ENCODE assay signal across 19 mouse cellular contexts in genomic region chr6:113069154-113069553, GRCm38 (mm10).
"Had no signal": no experiment of that assay in that cellular context is flagged by ENCODE, and none has a peak within 500 bp of the region (broad histone marks: within the 10 kb centered on the region; RNA-seq: fewer than 3 reads in every experiment).

No protein-coding gene starts in this region.

- ATAC-seq: midbrain, embryonic 15.5 days had no signal

- H3K27me3 ChIP-seq: kidney, embryonic 15.5 days; midbrain, embryonic 12.5 days; midbrain, embryonic 15.5 days; neural tube, embryonic 13.5 days had no signal

- H3K4me3 ChIP-seq: kidney, embryonic 15.5 days; left cerebral cortex, adult 2 months; midbrain, embryonic 12.5 days; midbrain, embryonic 15.5 days; myocyte; neural tube, embryonic 13.5 days had no signal

- DNase-seq: kidney, adult 11 months; kidney, adult 8-10 months; kidney, postnatal 10 days; kidney, postnatal 36 days; layer of hippocampus, postnatal 36 days; lung, embryonic 14.5 days; lung, postnatal 10 days; lung, postnatal 36 days; right cerebral cortex, postnatal 4 days; thymus, adult 2 months; thymus, postnatal 14 days; thymus, postnatal 4 days had no signal

- H3K4me2 ChIP-seq: kidney, embryonic 15.5 days; lung, embryonic 14.5 days; midbrain, embryonic 12.5 days; midbrain, embryonic 15.5 days; neural tube, embryonic 13.5 days had no signal

- H3K9me3 ChIP-seq: kidney, embryonic 15.5 days; midbrain, embryonic 12.5 days; midbrain, embryonic 15.5 days; neural tube, embryonic 13.5 days had no signal

- H3K27ac ChIP-seq: kidney, embryonic 15.5 days; left cerebral cortex, adult 2 months; midbrain, embryonic 12.5 days; midbrain, embryonic 15.5 days; neural tube, embryonic 13.5 days; stomach, postnatal 0 days had no signal

- H3K9ac ChIP-seq: kidney, embryonic 15.5 days; lung, embryonic 14.5 days; midbrain, embryonic 12.5 days; midbrain, embryonic 15.5 days; neural tube, embryonic 13.5 days had no signal
